Mouse (Mus musculus) stomach, embryonic 15.5 days (tissue): ENCODE results near the gene Fth1. TPM values are rescaled to one million over a fixed set of nuclear protein-coding genes. Genes with fewer than 3 reads are reported as not detected.

Source experiments
- ATAC-seq: fragments of 200-750 bp; cut with Nextera tagmentation; 2 replicates; pipeline ENCODE4 v1.8.0; 2017; ENCODE audit warnings: low read depth, moderate number of reproducible peaks, moderate TSS enrichment; ENCODE audit not compliant: insufficient read depth, low FRiP score
- H3K27ac ChIP-seq: fragments of 300-500 bp; sonication (generic); 2 replicates; pipeline ENCODE4 v1.5.1; 2015; ENCODE audit warnings: mild to moderate bottlenecking, inconsistent platforms
- H3K27me3 ChIP-seq: fragments of 300-500 bp; sonication (generic); replicated peaks from 2 replicates; pipeline ENCODE4 v1.6.1; 2015; ENCODE audit warnings: inconsistent platforms
- H3K36me3 ChIP-seq: fragments of 300-500 bp; sonication (generic); 2 replicates; pipeline ENCODE4 v1.6.1; 2015; ENCODE audit warnings: inconsistent platforms
- H3K4me1 ChIP-seq: fragments of 300-500 bp; sonication (generic); 2 replicates; pipeline ENCODE4 v1.6.1; 2015; ENCODE audit warnings: inconsistent platforms
- H3K4me2 ChIP-seq: fragments of 300-500 bp; sonication (generic); 2 replicates; pipeline ENCODE4 v1.6.1; 2015; ENCODE audit warnings: mild to moderate bottlenecking, inconsistent platforms
- H3K4me3 ChIP-seq: fragments of 300-500 bp; sonication (generic); replicated peaks from 2 replicates; pipeline ENCODE4 v1.5.1; 2015; ENCODE audit warnings: inconsistent platforms
- H3K9ac ChIP-seq: fragments of 300-500 bp; sonication (generic); 2 replicates; pipeline ENCODE4 v1.6.1; 2015; ENCODE audit warnings: inconsistent platforms
- H3K9me3 ChIP-seq: fragments of 300-500 bp; sonication (generic); 2 replicates; pipeline ENCODE4 v1.6.1; 2016; ENCODE audit warnings: inconsistent platforms
- WGBS: fragments of 180-500 bp; shearing (Covaris S2); methylation state at CpG from one replicate; pipeline ENCODE4 v1.1.7; 2015; 5-methylcytosine and 5-hydroxymethylcytosine counted together
- polyA plus RNA-seq: library from polyadenylated mRNA; unstranded; fragments of >200 nt; fragmentation: Nextera tagmentation; extraction: Ambion mirVana; gene quantifications from 2 replicates; pipeline ENCODE4 v1.2.1, GENCODE M21; 2015

Gene Fth1
- polyA plus RNA-seq, 1 experiment from 2014 or later, result 1,987 TPM

- Histone ChIP-seq H3K4me3 (no peak overlapping the region), H3K27ac (no peak overlapping the region)
Measured at GRCm38 (mm10) chr19:9998063-9998416, 17.6 kb downstream of the Fth1 start.

GRCm38 (mm10) chr19:9998736-9999486, 18.5 kb downstream of the Fth1 start:
- 64% methylated on average over 13 of the region's 13 CpGs for WGBS

More at GRCm38 (mm10) chr19:9998063-9998416, 17.6 kb downstream of the Fth1 start:
- Histone ChIP-seq H3K4me1 (peaks cover 6% of the 10 kb centered on the region; the same call in 1 of the 2 replicates), H3K4me2 (no peak overlapping the region), H3K27me3 (no peaks in the 10 kb centered on the region), H3K9ac (no peak overlapping the region), H3K36me3 (no peaks in the 10 kb centered on the region), H3K9me3 (no peaks in the 10 kb centered on the region)
- WGBS, result 65% methylated on average over 2 of the region's 2 CpGs
- ATAC-seq, result no peak

GRCm38 (mm10) chr19:10000330-10000729, 19.9 kb downstream of the Fth1 start:
- no peaks in the 10 kb centered on the region for H3K27me3 ChIP-seq
- no peak overlapping the region for H3K4me2 ChIP-seq
- peak; percentile 48; the same call in 1 of the 2 replicates for ATAC-seq
- no peaks in the 10 kb centered on the region for H3K36me3 ChIP-seq
- H3K4me1 ChIP-seq, result no peaks in the 10 kb centered on the region
- no peak overlapping the region for H3K4me3 ChIP-seq
- no peaks in the 10 kb centered on the region for H3K9me3 ChIP-seq
- 17% methylated on average over 3 of the region's 3 CpGs for WGBS
- no peak overlapping the region for H3K27ac ChIP-seq
- no peak overlapping the region for H3K9ac ChIP-seq

More at GRCm38 (mm10) chr19:9998736-9999486, 18.5 kb downstream of the Fth1 start:
- H3K4me2 ChIP-seq, result no peak overlapping the region
- no peak overlapping the region for H3K9ac ChIP-seq
- no peaks in the 10 kb centered on the region for H3K4me1 ChIP-seq
- no peak overlapping the region for H3K4me3 ChIP-seq
- H3K27me3 ChIP-seq, result no peaks in the 10 kb centered on the region
- ATAC-seq, result no peak
- H3K27ac ChIP-seq, result no peak overlapping the region
- no peaks in the 10 kb centered on the region for H3K36me3 ChIP-seq
- H3K9me3 ChIP-seq, result no peaks in the 10 kb centered on the region

- no peaks in the 10 kb centered on the region for H3K27me3 ChIP-seq
- no peak within 1 kb of the TSS for H3K27ac ChIP-seq
- H3K36me3 ChIP-seq, result no peaks in the 10 kb centered on the region
- H3K9ac ChIP-seq, result no peak within 1 kb of the TSS
- H3K9me3 ChIP-seq, result no peaks in the 10 kb centered on the region
- no peaks in the 10 kb centered on the region for H3K4me1 ChIP-seq
- H3K4me2 ChIP-seq, result no peak within 1 kb of the TSS
- H3K4me3 ChIP-seq, result no peak within 1 kb of the TSS
- ATAC-seq, result no peak
- 76% methylated on average over 7 of the region's 7 CpGs for WGBS
Measured at GRCm38 (mm10) chr19:10001206-10001969, 21.0 kb downstream of the Fth1 start, which contains the start of the genes Best1 and Rab3il1. Gene Best1, minus strand, starts transcription at chr19:10001633. Gene Rab3il1, plus strand, starts transcription at chr19:10001669.

GRCm38 (mm10) chr19:10003696-10004095, 23.3 kb downstream of the Fth1 start:
- Histone ChIP-seq H3K27me3 (no peaks in the 10 kb centered on the region), H3K4me1 (no peaks in the 10 kb centered on the region), H3K27ac (no peak overlapping the region), H3K36me3 (no peaks in the 10 kb centered on the region), H3K9ac (no peak overlapping the region), H3K9me3 (no peaks in the 10 kb centered on the region), H3K4me3 (no peak overlapping the region), H3K4me2 (no peak overlapping the region)
- ATAC-seq, result no peak
- 92% methylated on average over 1 of the region's 1 CpGs for WGBS

DNA sequence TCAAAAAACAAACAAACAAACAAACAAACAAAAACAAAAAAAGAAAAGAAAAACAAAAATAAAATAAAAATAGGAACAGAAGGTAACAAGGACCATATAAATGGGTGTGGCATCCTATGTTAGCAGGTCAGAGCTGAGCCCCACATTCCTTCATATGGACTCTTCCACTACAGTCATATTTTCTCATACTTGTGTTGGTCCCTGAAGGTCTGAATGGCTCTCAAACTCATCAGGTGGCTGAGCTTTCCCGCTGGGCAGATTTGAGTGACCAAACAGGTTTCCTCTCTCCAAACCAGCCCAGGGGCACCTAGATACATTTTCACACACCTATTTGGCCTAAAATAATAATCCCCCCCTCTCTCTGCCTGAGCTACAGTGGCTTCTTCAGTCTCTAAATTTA, 31.0 kb downstream of the Fth1 start:
- H3K27ac ChIP-seq, result no peak overlapping the region
- no peak for ATAC-seq
- no peak overlapping the region for H3K9ac ChIP-seq

DNA sequence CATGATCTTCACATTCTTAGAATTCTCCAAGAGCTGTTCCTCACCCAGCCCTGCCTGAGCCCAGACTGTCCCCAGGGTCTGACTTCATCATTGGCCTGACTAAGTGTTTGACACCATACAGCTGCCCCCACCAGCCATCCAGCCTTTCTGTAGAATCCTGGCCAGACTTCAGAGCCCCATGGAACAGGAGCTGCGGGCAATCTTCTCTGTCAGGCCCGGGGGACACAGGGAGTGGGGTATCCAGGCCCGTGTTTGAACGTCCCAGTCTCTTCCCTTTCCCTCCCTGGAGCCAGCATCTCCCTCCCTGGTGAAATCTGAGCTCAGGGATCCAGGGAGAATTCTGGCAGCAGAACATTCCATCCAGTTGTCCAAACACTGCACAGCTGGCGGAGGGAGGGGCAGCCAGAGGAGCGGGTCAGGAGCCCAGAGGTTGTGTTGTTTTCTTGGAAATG, 32.5 kb downstream of the Fth1 start:
- Histone ChIP-seq H3K4me3 (no peak overlapping the region), H3K4me1 (peaks cover 18% of the 10 kb centered on the region), H3K27ac (peak overlapping the region; percentile 91), H3K9me3 (no peaks in the 10 kb centered on the region), H3K4me2 (peak overlapping the region; percentile 25; the same call in 1 of the 2 replicates), H3K9ac (no peak overlapping the region), H3K36me3 (no peaks in the 10 kb centered on the region), H3K27me3 (no peaks in the 10 kb centered on the region)
- ATAC-seq, result peak; percentile 27
- WGBS, result 18% methylated on average over 6 of the region's 6 CpGs

More for the DNA sequence above, 31.0 kb downstream of the Fth1 start:
- no peaks in the 10 kb centered on the region for H3K36me3 ChIP-seq
- no peaks in the 10 kb centered on the region for H3K9me3 ChIP-seq
- H3K4me2 ChIP-seq, result no peak overlapping the region
- 91% methylated on average over 1 of the region's 1 CpGs for WGBS
- no peaks in the 10 kb centered on the region for H3K27me3 ChIP-seq
- peaks cover 14% of the 10 kb centered on the region for H3K4me1 ChIP-seq
- H3K4me3 ChIP-seq, result no peak overlapping the region

GRCm38 (mm10) chr19:10013348-10013747, 33.0 kb downstream of the Fth1 start:
- H3K9ac ChIP-seq, result no peak overlapping the region
- peaks cover 19% of the 10 kb centered on the region for H3K4me1 ChIP-seq
- no peaks in the 10 kb centered on the region for H3K27me3 ChIP-seq
- ATAC-seq, result no peak
- H3K9me3 ChIP-seq, result no peaks in the 10 kb centered on the region
- H3K27ac ChIP-seq, result peak overlapping the region; percentile 91
- H3K4me3 ChIP-seq, result no peak overlapping the region
- peak overlapping the region; percentile 25 for H3K4me2 ChIP-seq
- 16% methylated on average over 3 of the region's 3 CpGs for WGBS
- no peaks in the 10 kb centered on the region for H3K36me3 ChIP-seq

DNA sequence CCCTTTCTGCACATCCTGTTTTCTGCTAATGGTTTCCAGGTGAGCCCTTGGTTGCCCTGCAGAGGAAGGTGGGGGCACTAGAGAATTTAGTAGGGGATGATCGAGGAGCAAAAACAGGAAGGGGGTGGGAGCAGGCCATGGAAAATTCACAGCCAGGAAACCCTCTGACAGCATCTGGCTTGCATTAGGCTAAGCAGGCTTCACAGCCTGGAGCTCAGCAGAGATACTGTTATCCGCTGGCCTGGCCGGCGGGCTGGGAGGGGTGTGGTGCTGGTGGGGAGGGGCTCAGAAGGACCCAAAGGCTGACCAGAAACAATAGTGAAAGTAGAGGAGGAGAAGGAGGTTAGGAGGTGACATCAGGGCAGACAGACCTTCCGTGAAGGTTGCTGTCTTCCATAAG, 33.5 kb downstream of the Fth1 start:
- H3K36me3 ChIP-seq, result no peaks in the 10 kb centered on the region
- no peaks in the 10 kb centered on the region for H3K27me3 ChIP-seq
- no peak overlapping the region for H3K9ac ChIP-seq
- H3K4me3 ChIP-seq, result no peak overlapping the region
- no peak overlapping the region for H3K4me2 ChIP-seq
- peak overlapping the region; percentile 91 for H3K27ac ChIP-seq
- WGBS, result 31% methylated on average over 5 of the region's 5 CpGs
- peaks cover 25% of the 10 kb centered on the region for H3K4me1 ChIP-seq
- H3K9me3 ChIP-seq, result no peaks in the 10 kb centered on the region
- peak; percentile 28; the same call in 1 of the 2 replicates for ATAC-seq

DNA sequence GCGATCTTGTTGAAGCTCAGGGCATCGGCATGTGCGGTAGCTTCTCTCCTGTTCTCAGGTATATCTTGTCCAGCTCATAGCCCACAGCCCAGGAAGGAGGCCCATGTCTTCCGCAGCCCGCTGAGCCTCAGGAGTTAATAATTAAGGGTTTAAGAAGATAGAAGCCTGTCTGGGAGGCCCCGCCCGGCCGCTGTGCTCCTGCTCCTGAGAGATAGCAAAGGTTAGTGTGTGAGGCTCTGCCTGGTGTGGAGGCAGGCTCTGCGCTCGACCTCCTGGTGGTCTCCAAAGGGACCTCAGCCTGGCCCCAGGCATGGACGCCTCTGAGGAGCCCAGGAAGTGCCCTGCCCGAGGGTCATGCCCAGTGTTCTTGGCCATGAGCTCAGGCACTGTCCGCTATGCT, 34.4 kb downstream of the Fth1 start:
- H3K27ac ChIP-seq, result peak overlapping the region; percentile 91; the same call in 1 of the 2 replicates
- peak overlapping the region; percentile 18; the same call in 1 of the 2 replicates for H3K4me3 ChIP-seq
- peak; percentile 62; the same call in 1 of the 2 replicates for ATAC-seq
- H3K4me1 ChIP-seq, result peaks cover 33% of the 10 kb centered on the region
- H3K9me3 ChIP-seq, result no peaks in the 10 kb centered on the region
- H3K27me3 ChIP-seq, result no peaks in the 10 kb centered on the region
- no peak overlapping the region for H3K9ac ChIP-seq
- H3K36me3 ChIP-seq, result no peaks in the 10 kb centered on the region
- WGBS, result 68% methylated on average over 13 of the region's 13 CpGs
- H3K4me2 ChIP-seq, result no peak overlapping the region

DNA sequence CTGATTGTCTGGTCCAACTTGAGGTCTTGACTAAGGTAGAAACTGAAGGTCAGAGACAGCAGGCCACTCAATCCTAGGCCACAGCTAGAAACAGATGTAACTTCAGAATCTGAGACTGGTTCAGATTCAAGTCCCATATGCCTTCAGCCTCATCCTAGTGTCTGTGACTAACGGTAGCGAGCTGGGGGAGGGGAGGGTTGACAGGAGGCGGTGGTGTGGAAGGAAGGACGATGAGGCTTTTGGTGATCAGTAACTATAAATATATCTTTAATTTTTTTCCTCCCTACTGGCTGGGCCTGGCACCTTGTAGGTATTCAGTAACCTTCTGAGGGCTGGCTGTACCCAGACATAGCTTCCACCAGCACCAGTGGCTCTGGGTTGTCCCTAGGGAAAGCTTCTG, 35.0 kb downstream of the Fth1 start:
- H3K4me3 ChIP-seq, result peak overlapping the region; percentile 18; the same call in 1 of the 2 replicates
- H3K4me1 ChIP-seq, result peaks cover 33% of the 10 kb centered on the region
- no peak overlapping the region for H3K4me2 ChIP-seq
- no peaks in the 10 kb centered on the region for H3K9me3 ChIP-seq
- H3K27me3 ChIP-seq, result no peaks in the 10 kb centered on the region
- 79% methylated on average over 4 of the region's 4 CpGs for WGBS
- H3K9ac ChIP-seq, result no peak overlapping the region
- H3K36me3 ChIP-seq, result no peaks in the 10 kb centered on the region
- no peak for ATAC-seq
- 0 out of 2 replicates have a peak overlapping the region, but pooled peaks have one; percentile 7 for H3K27ac ChIP-seq

GRCm38 (mm10) chr19:10016151-10016550, 35.8 kb downstream of the Fth1 start:
- Histone ChIP-seq H3K4me3 (no peak overlapping the region), H3K27ac (0 out of 2 replicates have a peak overlapping the region, but pooled peaks have one; percentile 7), H3K9ac (no peak overlapping the region), H3K4me2 (no peak overlapping the region), H3K36me3 (no peaks in the 10 kb centered on the region), H3K4me1 (peaks cover 33% of the 10 kb centered on the region), H3K27me3 (no peaks in the 10 kb centered on the region), H3K9me3 (no peaks in the 10 kb centered on the region)
- ATAC-seq, result no peak
- 78% methylated on average over 4 of the region's 4 CpGs for WGBS
